Mouse (Mus musculus): Measurements from ENCODE around the gene Apc2. TPM values are rescaled to one million over a fixed set of nuclear protein-coding genes. Genes with fewer than 3 reads are reported as not detected.

Gene Apc2
- polyA plus RNA-seq, 1 experiment from 2014 or later = 0.12 TPM

- Histone ChIP-seq H3K9ac (ENCODE audit: low read depth, low read length) (no peak overlapping the region), H3K4me1 (ENCODE audit: control insufficient read depth, low read depth, low read length) (peaks cover 54% of the 10 kb centered on the region), H3K27ac (ENCODE audit: low read length) (no peak overlapping the region)
Observed at GRCm38 (mm10) chr10:80325045-80325444, 29.3 kb downstream of the Apc2 start.

GRCm38 (mm10) chr10:80329273-80330081 is 33.7 kb downstream of the Apc2 start, which contains the start of the genes Pcsk4 and Reep6:
TSS of gene Pcsk4 (minus strand) at chr10:80329498.
TSS of gene Reep6 (plus strand) at chr10:80329953.
- Histone ChIP-seq H3K4me1 (ENCODE audit: control insufficient read depth, low read depth, low read length) (peaks cover 53% of the 10 kb centered on the region), H3K9me3 (replicated peaks; ENCODE audit: control insufficient read depth, low read length) (no peaks in the 10 kb centered on the region), H3K9ac (ENCODE audit: low read depth, low read length) (peak within 1 kb of the TSS; percentile 73), H3K36me3 (ENCODE audit: control insufficient read depth, insufficient read depth) (peaks cover 3% of the 10 kb centered on the region), H3K4me3 (ENCODE audit: low read depth, low read length) (peak within 1 kb of the TSS; percentile 70), H3K27ac (ENCODE audit: low read length) (peak within 1 kb of the TSS; percentile 98), H3K27me3 (ENCODE audit: control insufficient read depth, insufficient read depth, low read depth, low read length) (no peaks in the 10 kb centered on the region), H3K4me2 (ENCODE audit: low read depth, low read length) (peak within 1 kb of the TSS; percentile 97)
- peak; percentile 85 for ATAC-seq (ENCODE audit: low read depth)
- 5% methylated on average over 36 of the region's 36 CpGs for WGBS (ENCODE audit: insufficient replicate concordance)

More at GRCm38 (mm10) chr10:80325045-80325444, 29.3 kb downstream of the Apc2 start:
- ATAC-seq (ENCODE audit: low read depth) = no peak
- H3K4me3 ChIP-seq (ENCODE audit: low read depth, low read length) = no peak overlapping the region
- H3K4me2 ChIP-seq (ENCODE audit: low read depth, low read length) = no peak overlapping the region
- H3K27me3 ChIP-seq (ENCODE audit: control insufficient read depth, insufficient read depth, low read depth, low read length) = no peaks in the 10 kb centered on the region
- H3K36me3 ChIP-seq (ENCODE audit: control insufficient read depth, insufficient read depth) = no peaks in the 10 kb centered on the region
- no peaks in the 10 kb centered on the region for H3K9me3 ChIP-seq (replicated peaks; ENCODE audit: control insufficient read depth, low read length)
- 75% methylated on average over 21 of the region's 21 CpGs for WGBS (ENCODE audit: insufficient replicate concordance)

GRCm38 (mm10) chr10:80330084-80330483 is 34.3 kb downstream of the Apc2 start:
- H3K9me3 ChIP-seq (replicated peaks; ENCODE audit: control insufficient read depth, low read length) = no peaks in the 10 kb centered on the region
- no peaks in the 10 kb centered on the region for H3K27me3 ChIP-seq (ENCODE audit: control insufficient read depth, insufficient read depth, low read depth, low read length)
- H3K36me3 ChIP-seq (ENCODE audit: control insufficient read depth, insufficient read depth) = peaks cover 9% of the 10 kb centered on the region
- WGBS (ENCODE audit: insufficient replicate concordance) = under 1% methylated on average over 41 of the region's 41 CpGs
- peak overlapping the region; percentile 97 for H3K4me2 ChIP-seq (ENCODE audit: low read depth, low read length)
- peak overlapping the region; percentile 73 for H3K9ac ChIP-seq (ENCODE audit: low read depth, low read length)
- peak overlapping the region; percentile 98 for H3K27ac ChIP-seq (ENCODE audit: low read length)
- H3K4me1 ChIP-seq (ENCODE audit: control insufficient read depth, low read depth, low read length) = peaks cover 47% of the 10 kb centered on the region
- ATAC-seq (ENCODE audit: low read depth) = no peak
- peak overlapping the region; percentile 70 for H3K4me3 ChIP-seq (ENCODE audit: low read depth, low read length)

GRCm38 (mm10) chr10:80330888-80331287 is 35.1 kb downstream of the Apc2 start:
- ATAC-seq (ENCODE audit: low read depth) = no peak
- H3K4me2 ChIP-seq (ENCODE audit: low read depth, low read length) = peak overlapping the region; percentile 97
- H3K27me3 ChIP-seq (ENCODE audit: control insufficient read depth, insufficient read depth, low read depth, low read length) = no peaks in the 10 kb centered on the region
- H3K9ac ChIP-seq (ENCODE audit: low read depth, low read length) = peak overlapping the region; percentile 73
- H3K9me3 ChIP-seq (replicated peaks; ENCODE audit: control insufficient read depth, low read length) = no peaks in the 10 kb centered on the region
- WGBS (ENCODE audit: insufficient replicate concordance) = 50% methylated on average over 2 of the region's 2 CpGs
- H3K4me1 ChIP-seq (ENCODE audit: control insufficient read depth, low read depth, low read length) = peaks cover 45% of the 10 kb centered on the region
- peak overlapping the region; percentile 70 for H3K4me3 ChIP-seq (ENCODE audit: low read depth, low read length)
- H3K36me3 ChIP-seq (ENCODE audit: control insufficient read depth, insufficient read depth) = peaks cover 17% of the 10 kb centered on the region
- H3K27ac ChIP-seq (ENCODE audit: low read length) = peak overlapping the region; percentile 98

- H3K4me3 ChIP-seq (ENCODE audit: low read depth, low read length) = peak overlapping the region; percentile 70
- H3K36me3 ChIP-seq (ENCODE audit: control insufficient read depth, insufficient read depth) = peaks cover 22% of the 10 kb centered on the region
- H3K27ac ChIP-seq (ENCODE audit: low read length) = peak overlapping the region; percentile 98
- peak overlapping the region; percentile 73 for H3K9ac ChIP-seq (ENCODE audit: low read depth, low read length)
- H3K27me3 ChIP-seq (ENCODE audit: control insufficient read depth, insufficient read depth, low read depth, low read length) = no peaks in the 10 kb centered on the region
- peak overlapping the region; percentile 97 for H3K4me2 ChIP-seq (ENCODE audit: low read depth, low read length)
- H3K9me3 ChIP-seq (replicated peaks; ENCODE audit: control insufficient read depth, low read length) = no peaks in the 10 kb centered on the region
- ATAC-seq (ENCODE audit: low read depth) = peak; percentile 75
- WGBS (ENCODE audit: insufficient replicate concordance) = 21% methylated on average over 10 of the region's 10 CpGs
- H3K4me1 ChIP-seq (ENCODE audit: control insufficient read depth, low read depth, low read length) = peaks cover 45% of the 10 kb centered on the region
Observed at GRCm38 (mm10) chr10:80331636-80332524, 36.1 kb downstream of the Apc2 start.

GRCm38 (mm10) chr10:80332525-80332989 is 36.8 kb downstream of the Apc2 start:
- Histone ChIP-seq H3K9me3 (replicated peaks; ENCODE audit: control insufficient read depth, low read length) (no peaks in the 10 kb centered on the region), H3K36me3 (ENCODE audit: control insufficient read depth, insufficient read depth) (peaks cover 22% of the 10 kb centered on the region), H3K4me3 (ENCODE audit: low read depth, low read length) (peak overlapping the region; percentile 35), H3K27ac (ENCODE audit: low read length) (peak overlapping the region; percentile 98), H3K4me2 (ENCODE audit: low read depth, low read length) (peak overlapping the region; percentile 97), H3K27me3 (ENCODE audit: control insufficient read depth, insufficient read depth, low read depth, low read length) (no peaks in the 10 kb centered on the region), H3K4me1 (ENCODE audit: control insufficient read depth, low read depth, low read length) (peaks cover 45% of the 10 kb centered on the region), H3K9ac (ENCODE audit: low read depth, low read length) (peak overlapping the region; percentile 73)
- no peak for ATAC-seq (ENCODE audit: low read depth)
- WGBS (ENCODE audit: insufficient replicate concordance) = 53% methylated on average over 5 of the region's 5 CpGs

- H3K4me2 ChIP-seq (ENCODE audit: low read depth, low read length) = no peak overlapping the region
- no peaks in the 10 kb centered on the region for H3K9me3 ChIP-seq (replicated peaks; ENCODE audit: control insufficient read depth, low read length)
- H3K36me3 ChIP-seq (ENCODE audit: control insufficient read depth, insufficient read depth) = peaks cover 22% of the 10 kb centered on the region
- no peak for ATAC-seq (ENCODE audit: low read depth)
- H3K4me3 ChIP-seq (ENCODE audit: low read depth, low read length) = no peak overlapping the region
- 68% methylated on average over 12 of the region's 12 CpGs for WGBS (ENCODE audit: insufficient replicate concordance)
- H3K9ac ChIP-seq (ENCODE audit: low read depth, low read length) = no peak overlapping the region
- no peak overlapping the region for H3K27ac ChIP-seq (ENCODE audit: low read length)
- peaks cover 39% of the 10 kb centered on the region for H3K4me1 ChIP-seq (ENCODE audit: control insufficient read depth, low read depth, low read length)
- H3K27me3 ChIP-seq (ENCODE audit: control insufficient read depth, insufficient read depth, low read depth, low read length) = peaks cover 10% of the 10 kb centered on the region
Observed at GRCm38 (mm10) chr10:80336263-80336662, 40.5 kb downstream of the Apc2 start.

GRCm38 (mm10) chr10:80339941-80340750 is 44.4 kb downstream of the Apc2 start:
- Histone ChIP-seq H3K27ac (ENCODE audit: low read length) (no peak overlapping the region), H3K27me3 (ENCODE audit: control insufficient read depth, insufficient read depth, low read depth, low read length) (peaks cover 30% of the 10 kb centered on the region), H3K4me1 (ENCODE audit: control insufficient read depth, low read depth, low read length) (peaks cover 54% of the 10 kb centered on the region), H3K9ac (ENCODE audit: low read depth, low read length) (peak overlapping the region; percentile 26; the same call in 1 of the 2 replicates), H3K4me2 (ENCODE audit: low read depth, low read length) (peak overlapping the region; percentile 56), H3K4me3 (ENCODE audit: low read depth, low read length) (peak overlapping the region; percentile 17), H3K9me3 (replicated peaks; ENCODE audit: control insufficient read depth, low read length) (no peaks in the 10 kb centered on the region), H3K36me3 (ENCODE audit: control insufficient read depth, insufficient read depth) (peaks cover 12% of the 10 kb centered on the region; the same call in 1 of the 2 replicates)
- peak; percentile 25; the same call in 1 of the 2 replicates for ATAC-seq (ENCODE audit: low read depth)
- 14% methylated on average over 19 of the region's 19 CpGs for WGBS (ENCODE audit: insufficient replicate concordance)
